Mouse (Mus musculus) kidney, adult 2 months (tissue): ENCODE measurements at regions not wholly inside any gene's neighbourhood (a gene's known extent, or its start where the extent isn't known, plus 50 kb on each side); places are given as distances from the start of the nearest gene placed in this dataset.

Experiments
- DNase-seq: peaks from one replicate; pipeline ENCODE4 v3.0.0; 2021
- H3K27ac ChIP-seq: fragments of 200-500 bp; 2 replicates; pipeline ENCODE4 v1.5.1; 2012; ENCODE audit warnings: low read depth, low read length, control low read depth, inconsistent platforms; ENCODE audit not compliant: insufficient read depth
- H3K27me3 ChIP-seq: fragments of 200-500 bp; replicated peaks from 2 replicates; pipeline ENCODE4 v1.6.1; 2012; ENCODE audit warnings: mild to moderate bottlenecking, moderate library complexity, low read length, inconsistent platforms; ENCODE audit not compliant: control insufficient read depth, insufficient read depth
- H3K36me3 ChIP-seq: fragments of 200-500 bp; 2 replicates; pipeline ENCODE4 v1.6.1; 2012; ENCODE audit warnings: mild to moderate bottlenecking, moderate library complexity, low read length, inconsistent platforms; ENCODE audit not compliant: control insufficient read depth, insufficient read depth
- H3K4me1 ChIP-seq: fragments of 200-500 bp; 2 replicates; pipeline ENCODE4 v1.6.1; 2011; ENCODE audit warnings: low read length; ENCODE audit not compliant: control insufficient read depth, insufficient read depth
- H3K4me3 ChIP-seq: fragments of 200-500 bp; 2 replicates; pipeline ENCODE4 v1.5.1; 2011; ENCODE audit warnings: mild to moderate bottlenecking, low read depth, low read length, control low read depth; ENCODE audit not compliant: insufficient read depth
- CTCF ChIP-seq: fragments of 200-500 bp; conservative IDR thresholded peaks from 2 replicates; pipeline ENCODE4 v1.5.1; 2011; ENCODE audit warnings: low read depth, mild to moderate bottlenecking, control low read depth, low read length, moderate library complexity, mixed read lengths; ENCODE audit not compliant: insufficient read depth, insufficient read length
- POLR2A ChIP-seq: fragments of 200-500 bp; IDR thresholded peaks from one replicate; pipeline ENCODE4 v1.6.1; 2011; ENCODE audit warnings: low read depth, low read length, control low read depth
- WGBS: fragments of 180-500 bp; shearing (Covaris S2); methylation state at CpG from one replicate; pipeline ENCODE4 v1.1.7; 2018; 5-methylcytosine and 5-hydroxymethylcytosine counted together

DNA sequence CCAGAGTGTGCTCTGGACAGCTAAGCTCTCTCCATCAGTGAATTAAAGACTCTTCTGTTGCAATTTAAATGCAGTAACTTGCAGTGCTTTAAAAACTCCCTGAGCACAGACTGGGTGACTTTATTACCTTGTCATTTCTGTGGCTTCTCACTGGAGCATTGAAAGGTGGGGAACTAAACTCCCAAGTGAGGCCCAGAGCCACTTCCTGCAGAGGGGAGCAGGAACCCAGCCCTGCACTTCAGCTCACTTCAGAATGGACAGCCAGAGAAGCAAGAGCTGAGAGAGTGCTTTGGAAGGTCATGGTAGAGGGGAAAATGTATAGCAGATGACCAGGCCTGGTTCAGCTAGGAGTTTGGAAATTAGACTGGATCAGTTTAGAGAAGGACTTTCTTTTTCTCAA, 69.3 kb upstream of the Cnr1 start:
- H3K4me3 ChIP-seq, result no peak overlapping the region
- H3K27me3 ChIP-seq, result no peaks in the 10 kb centered on the region
- no peaks in the 10 kb centered on the region for H3K4me1 ChIP-seq
- DNase-seq, result no peak
- H3K36me3 ChIP-seq, result no peaks in the 10 kb centered on the region
- TF ChIP-seq POLR2A (no peak), CTCF (no peak)
- no peak overlapping the region for H3K27ac ChIP-seq

DNA sequence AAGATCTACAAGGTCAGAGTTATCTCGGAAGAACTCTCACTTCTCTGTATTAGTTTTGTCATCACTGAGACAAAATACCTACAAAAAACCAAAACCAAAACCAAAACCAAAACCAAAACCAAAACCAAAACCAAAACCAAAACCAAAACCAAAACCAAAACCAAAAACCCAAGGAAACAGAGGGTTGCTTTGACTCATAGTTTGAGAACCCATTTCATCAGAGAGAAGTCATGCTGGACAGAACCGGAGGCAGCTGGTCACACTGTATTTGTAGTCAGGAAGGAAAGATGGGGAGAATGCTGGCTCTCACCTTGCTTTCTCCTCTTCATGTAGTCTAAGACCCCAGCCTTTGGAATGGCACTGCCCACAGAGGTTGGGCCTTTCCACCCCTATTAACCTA, 57.3 kb upstream of the Cnr1 start:
- TF ChIP-seq CTCF (no peak), POLR2A (no peak)
- Histone ChIP-seq H3K27me3 (no peaks in the 10 kb centered on the region), H3K4me1 (no peaks in the 10 kb centered on the region), H3K4me3 (no peak overlapping the region), H3K27ac (no peak overlapping the region), H3K36me3 (no peaks in the 10 kb centered on the region)
- WGBS, result 95% methylated on average over 2 of the region's 2 CpGs
- DNase-seq, result no peak

DNA sequence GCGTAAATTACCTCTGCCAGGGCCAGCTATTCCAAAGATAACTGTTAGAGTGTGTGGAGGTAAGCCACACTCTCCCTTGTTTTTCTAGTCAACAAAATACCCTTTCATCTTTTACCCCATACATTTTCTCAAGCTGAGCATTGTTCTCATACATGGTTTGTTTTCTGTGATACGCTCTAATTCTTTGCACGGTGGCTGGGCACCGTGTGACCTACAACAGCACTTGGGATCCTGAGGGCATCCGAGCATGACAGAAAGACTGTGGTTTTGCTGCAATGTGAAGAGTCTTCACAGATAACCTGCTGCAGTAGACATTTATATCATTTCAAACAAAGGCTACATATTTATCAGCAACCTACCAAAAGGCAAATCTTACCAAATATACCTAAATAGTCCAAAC, 55.1 kb upstream of the Cnr1 start:
- Histone ChIP-seq H3K27me3 (no peaks in the 10 kb centered on the region), H3K4me1 (no peaks in the 10 kb centered on the region), H3K4me3 (no peak overlapping the region), H3K27ac (no peak overlapping the region), H3K36me3 (no peaks in the 10 kb centered on the region)
- no peak for TF ChIP-seq POLR2A
- no peak for TF ChIP-seq CTCF
- peak; percentile 40 for DNase-seq
- WGBS, result 30% methylated on average over 5 of the region's 5 CpGs
